Mouse (Mus musculus): Measurements from ENCODE around the gene Asxl2.
"Not testable (repeated sequence)": the region's sequence is repeated elsewhere in the genome, so short reads cannot be mapped to it uniquely, and the experiment has no call there.

Gene Asxl2

GRCm38 (mm10) chr12:3427891-3428775 is 1.5 kb downstream of the Asxl2 start:
- no peak for DNase-seq (ENCODE audit: low read depth, low spot score)

GRCm38 (mm10) chr12:3429681-3430442 is 3.2 kb downstream of the Asxl2 start:
- DNase-seq (ENCODE audit: low read depth, low spot score) = no peak

- DNase-seq (ENCODE audit: low read depth, low spot score) = no peak
Measured at GRCm38 (mm10) chr12:3430443-3430753, 3.7 kb downstream of the Asxl2 start.

- no peak for DNase-seq (ENCODE audit: low read depth, low spot score)
Measured at GRCm38 (mm10) chr12:3430985-3431384, 4.3 kb downstream of the Asxl2 start.

GRCm38 (mm10) chr12:3433736-3434135 is 7.1 kb downstream of the Asxl2 start:
- no peak for DNase-seq (ENCODE audit: low read depth, low spot score)

GRCm38 (mm10) chr12:3436446-3436845 is 9.8 kb downstream of the Asxl2 start:
- no peak for DNase-seq (ENCODE audit: low read depth, low spot score)

GRCm38 (mm10) chr12:3437815-3438214 is 11.2 kb downstream of the Asxl2 start:
- DNase-seq (ENCODE audit: low read depth, low spot score) = no peak

GRCm38 (mm10) chr12:3440916-3441315 is 14.3 kb downstream of the Asxl2 start:
- no peak for DNase-seq (ENCODE audit: low read depth, low spot score)

GRCm38 (mm10) chr12:3441361-3441760 is 14.7 kb downstream of the Asxl2 start:
- no peak for DNase-seq (ENCODE audit: low read depth, low spot score)

- no peak for DNase-seq (ENCODE audit: low read depth, low spot score)
Measured at GRCm38 (mm10) chr12:3453554-3453953, 26.9 kb downstream of the Asxl2 start.

- DNase-seq (ENCODE audit: low read depth, low spot score) = no peak
Measured at GRCm38 (mm10) chr12:3463087-3463486, 36.4 kb downstream of the Asxl2 start.

GRCm38 (mm10) chr12:3499662-3500061 is 73.0 kb downstream of the Asxl2 start:
- no peak for DNase-seq (ENCODE audit: low read depth, low spot score)

GRCm38 (mm10) chr12:3500071-3500470 is 73.4 kb downstream of the Asxl2 start:
- no peak for DNase-seq (ENCODE audit: low read depth, low spot score)

- no peak for DNase-seq (ENCODE audit: low read depth, low spot score)
Measured at GRCm38 (mm10) chr12:3518665-3519297, 92.1 kb downstream of the Asxl2 start.

GRCm38 (mm10) chr12:3521806-3522205 is 95.1 kb downstream of the Asxl2 start:
- not testable (repeated sequence) for DNase-seq (ENCODE audit: low read depth, low spot score)

- DNase-seq (ENCODE audit: low read depth, low spot score) = no peak
Measured at GRCm38 (mm10) chr12:3525536-3525935, 98.9 kb downstream of the Asxl2 start.

GRCm38 (mm10) chr12:3535446-3535845 is 108.8 kb downstream of the Asxl2 start:
- not testable (repeated sequence) for DNase-seq (ENCODE audit: low read depth, low spot score)

- no peak for DNase-seq (ENCODE audit: low read depth, low spot score)
Measured at GRCm38 (mm10) chr12:3537616-3538015, 111.0 kb downstream of the Asxl2 start.

- no peak for DNase-seq (ENCODE audit: low read depth, low spot score)
Measured at GRCm38 (mm10) chr12:3538036-3538435, 111.4 kb downstream of the Asxl2 start.

- no peak for DNase-seq (ENCODE audit: low read depth, low spot score)
Measured at GRCm38 (mm10) chr12:3539605-3540004, 112.9 kb downstream of the Asxl2 start.

GRCm38 (mm10) chr12:3540871-3541270 is 114.2 kb downstream of the Asxl2 start:
- DNase-seq (ENCODE audit: low read depth, low spot score) = no peak

GRCm38 (mm10) chr12:3545451-3545850 is 118.8 kb downstream of the Asxl2 start:
- no peak for DNase-seq (ENCODE audit: low read depth, low spot score)

Measured in retina, postnatal 7 days (tissue).